Mouse (Mus musculus): Measurements from ENCODE around the gene Stam.

- TF ChIP-seq CTCF (IDR thresholded peaks at IDR 0.05; ENCODE audit: low read depth): no peak
- TF ChIP-seq EP300 (IDR thresholded peaks at IDR 0.05; ENCODE audit: low read depth): no peak
These were observed 65.7 kb downstream of the Stam start for GRCm38 (mm10) chr2:14139590-14139989.

All from heart, postnatal 0 days (tissue).